Mouse (Mus musculus) lung, embryonic 14.5 days (tissue): Measurements from ENCODE around the gene Tmem132b. TPM values are rescaled to one million over a fixed set of nuclear protein-coding genes. Genes with fewer than 3 reads are reported as not detected.
"Not testable (repeated sequence)": the region's sequence is repeated elsewhere in the genome, so short reads cannot be mapped to it uniquely, and the experiment has no call there.

Experiments used
- ATAC-seq: fragments of 200-750 bp; cut with Nextera tagmentation; 2 replicates; pipeline ENCODE4 v1.8.0; 2017; ENCODE audit warnings: mild to moderate bottlenecking, moderate TSS enrichment, moderate library complexity; ENCODE audit not compliant: insufficient read depth
- DNase-seq: peaks from one replicate; pipeline ENCODE4 v3.0.0-alpha.2; 2015
- H3K27ac ChIP-seq: fragments of 300-500 bp; sonication (generic); 2 replicates; pipeline ENCODE4 v1.5.1; 2014; ENCODE audit warnings: low read depth, mild to moderate bottlenecking, moderate library complexity
- H3K27me3 ChIP-seq: fragments of 300-500 bp; sonication (generic); 2 replicates; pipeline ENCODE4 v1.6.1; 2014; ENCODE audit warnings: low read length, control low read depth; ENCODE audit not compliant: insufficient read depth
- H3K36me3 ChIP-seq: fragments of 300-500 bp; sonication (generic); 2 replicates; pipeline ENCODE4 v1.6.1; 2014; ENCODE audit warnings: control low read depth; ENCODE audit not compliant: insufficient read depth
- H3K4me1 ChIP-seq: fragments of 300-500 bp; sonication (generic); 2 replicates; pipeline ENCODE4 v1.6.1; 2014; ENCODE audit warnings: antibody characterized with exemption, control low read depth; ENCODE audit not compliant: insufficient read depth
- H3K4me2 ChIP-seq: fragments of 300-500 bp; sonication (generic); 2 replicates; pipeline ENCODE4 v1.6.1; 2014; ENCODE audit warnings: mild to moderate bottlenecking
- H3K4me3 ChIP-seq: fragments of 300-500 bp; sonication (generic); 2 replicates; pipeline ENCODE4 v1.5.1; 2014; ENCODE audit warnings: low read depth, low read length
- H3K9ac ChIP-seq: fragments of 300-500 bp; sonication (generic); 2 replicates; pipeline ENCODE4 v1.6.1; 2014
- H3K9me3 ChIP-seq: fragments of 300-500 bp; sonication (generic); 2 replicates; pipeline ENCODE4 v1.6.1; 2016; ENCODE audit warnings: low read depth, low read length, control low read depth
- CTCF ChIP-seq: IDR thresholded peaks from 2 replicates; pipeline ENCODE4 v1.5.1; 2016; ENCODE audit warnings: antibody characterized with exemption, low read depth
- WGBS: fragments of 180-500 bp; shearing (Covaris S2); extraction: QIAGEN DNeasy Blood & Tissue Kit; methylation state at CpG from one replicate; pipeline ENCODE4 v1.1.7; 2014; 5-methylcytosine and 5-hydroxymethylcytosine counted together
- polyA plus RNA-seq: library from polyadenylated mRNA; unstranded; fragments of >200 nt; fragmentation: Nextera tagmentation; extraction: Ambion mirVana; gene quantifications from 2 replicates; pipeline ENCODE4 v1.2.1, GENCODE M21; 2014

Tmem132b gene
- polyA plus RNA-seq, 1 experiment from 2014 or later: not detected

DNA sequence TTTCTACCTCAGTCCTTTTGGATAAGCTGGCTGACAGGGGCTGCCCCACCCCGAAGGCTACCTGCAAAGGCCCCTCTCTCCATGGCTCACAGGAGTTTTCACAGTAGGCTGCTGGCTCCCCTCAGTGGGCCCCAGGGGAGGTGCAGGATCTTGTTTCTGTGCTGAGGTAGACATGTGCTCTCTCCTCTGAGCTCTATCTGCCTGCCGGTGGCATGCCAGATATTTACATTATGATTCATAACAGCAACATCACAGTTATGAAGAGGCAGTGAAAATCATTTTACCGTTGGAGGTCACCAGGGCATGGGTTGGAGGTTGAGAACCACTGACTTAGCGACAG is 43.5 kb upstream of the Tmem132b start:
- Histone ChIP-seq H3K4me3 (no peak overlapping the region), H3K27ac (no peak overlapping the region), H3K9ac (no peak overlapping the region), H3K9me3 (no peaks in the 10 kb centered on the region), H3K36me3 (peaks cover 34% of the 10 kb centered on the region; the same call in 1 of the 2 replicates), H3K27me3 (no peaks in the 10 kb centered on the region), H3K4me2 (no peak overlapping the region), H3K4me1 (no peaks in the 10 kb centered on the region)
- no peak for TF ChIP-seq CTCF
- 49% methylated on average over 4 of the region's 4 CpGs for WGBS
- ATAC-seq (no peak), DNase-seq (no peak)

GRCm38 (mm10) chr5:125488953-125489352 is 42.6 kb upstream of the Tmem132b start:
- peaks cover 26% of the 10 kb centered on the region; the same call in 1 of the 2 replicates for H3K36me3 ChIP-seq
- not testable (repeated sequence) for ATAC-seq, H3K4me1 ChIP-seq

GRCm38 (mm10) chr5:125491107-125491506 is 40.5 kb upstream of the Tmem132b start:
- Histone ChIP-seq H3K9ac (no peak overlapping the region), H3K4me1 (no peaks in the 10 kb centered on the region), H3K4me2 (no peak overlapping the region), H3K27me3 (no peaks in the 10 kb centered on the region), H3K9me3 (no peaks in the 10 kb centered on the region), H3K36me3 (peaks cover 33% of the 10 kb centered on the region; the same call in 1 of the 2 replicates), H3K4me3 (no peak overlapping the region), H3K27ac (no peak overlapping the region)
- ATAC-seq (no peak), DNase-seq (no peak)
- WGBS: 89% methylated on average over 10 of the region's 10 CpGs
- no peak for TF ChIP-seq CTCF

More at GRCm38 (mm10) chr5:125488953-125489352, 42.6 kb upstream of the Tmem132b start:
- H3K4me2 ChIP-seq, H3K27ac ChIP-seq, H3K27me3 ChIP-seq, H3K9ac ChIP-seq, H3K9me3 ChIP-seq, H3K4me3 ChIP-seq, DNase-seq: not testable (repeated sequence)
- WGBS: 86% methylated on average over 5 of the region's 5 CpGs

GRCm38 (mm10) chr5:125492379-125493092 is 39.0 kb upstream of the Tmem132b start:
- no peak overlapping the region for H3K27ac ChIP-seq
- ATAC-seq: no peak
- no peaks in the 10 kb centered on the region for H3K9me3 ChIP-seq

GRCm38 (mm10) chr5:125493093-125493423 is 38.5 kb upstream of the Tmem132b start:
- 71% methylated on average over 5 of the region's 5 CpGs for WGBS
- no peak overlapping the region for H3K9ac ChIP-seq
- ATAC-seq (no peak), DNase-seq (no peak)
- H3K27me3 ChIP-seq: no peaks in the 10 kb centered on the region
- peaks cover 30% of the 10 kb centered on the region; the same call in 1 of the 2 replicates for H3K36me3 ChIP-seq
- H3K9me3 ChIP-seq: no peaks in the 10 kb centered on the region
- H3K27ac ChIP-seq: no peak overlapping the region
- no peaks in the 10 kb centered on the region for H3K4me1 ChIP-seq
- no peak for TF ChIP-seq CTCF
- no peak overlapping the region for H3K4me2 ChIP-seq
- no peak overlapping the region for H3K4me3 ChIP-seq

More at GRCm38 (mm10) chr5:125492379-125493092, 39.0 kb upstream of the Tmem132b start:
- no peak for DNase-seq
- peaks cover 33% of the 10 kb centered on the region; the same call in 1 of the 2 replicates for H3K36me3 ChIP-seq
- H3K9ac ChIP-seq: no peak overlapping the region
- no peak overlapping the region for H3K4me3 ChIP-seq
- H3K4me2 ChIP-seq: no peak overlapping the region
- no peaks in the 10 kb centered on the region for H3K27me3 ChIP-seq
- WGBS: 69% methylated on average over 17 of the region's 17 CpGs
- no peaks in the 10 kb centered on the region for H3K4me1 ChIP-seq
- no peak for TF ChIP-seq CTCF

GRCm38 (mm10) chr5:125495655-125496054 is 35.9 kb upstream of the Tmem132b start:
- no peak for DNase-seq
- WGBS: 85% methylated on average over 10 of the region's 10 CpGs

DNA sequence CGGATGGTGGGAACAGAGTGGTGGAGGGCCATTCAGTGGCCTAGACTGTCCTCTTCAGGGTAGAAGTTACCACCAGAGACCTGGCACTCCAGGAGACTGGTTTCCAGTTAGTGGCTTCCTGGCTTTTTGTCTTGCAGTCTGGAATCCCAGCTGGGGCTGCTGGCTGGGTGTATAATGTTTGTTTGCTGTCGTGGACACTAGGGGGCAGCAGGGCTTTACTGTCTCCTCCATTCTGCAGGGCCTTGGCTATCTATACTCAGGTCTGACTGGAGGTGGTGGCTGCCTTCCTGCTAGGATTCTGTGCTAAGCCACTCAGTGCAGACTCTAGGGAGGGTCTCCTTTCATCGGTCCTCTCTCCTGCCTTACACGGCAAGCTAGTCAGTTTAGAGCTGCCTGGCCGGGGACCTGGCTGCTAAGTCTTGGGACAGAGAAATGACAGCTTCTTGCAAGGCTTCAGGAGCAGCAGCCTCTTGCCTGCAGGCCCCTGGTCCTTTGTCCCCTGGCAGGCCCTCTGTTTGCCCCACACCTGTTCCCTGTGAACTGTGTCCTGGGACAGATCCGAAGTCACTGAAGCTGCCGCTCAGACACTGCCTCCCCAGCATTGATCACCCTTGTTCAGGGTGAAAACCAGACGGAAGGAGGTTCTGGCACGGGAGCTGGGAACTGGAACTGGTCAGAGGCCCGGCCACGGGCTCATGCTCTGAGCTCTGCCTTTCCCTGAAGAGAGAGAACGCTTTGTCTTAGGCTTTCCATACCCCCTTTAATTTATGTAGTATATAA is 33.6 kb upstream of the Tmem132b start:
- no peak overlapping the region for H3K4me2 ChIP-seq
- peak; percentile 69 for TF ChIP-seq CTCF
- peak; percentile 75 for DNase-seq

More at GRCm38 (mm10) chr5:125495655-125496054, 35.9 kb upstream of the Tmem132b start:
- Histone ChIP-seq H3K9me3 (no peaks in the 10 kb centered on the region), H3K36me3 (peaks cover 18% of the 10 kb centered on the region; the same call in 1 of the 2 replicates), H3K4me2 (no peak overlapping the region), H3K9ac (no peak overlapping the region), H3K27me3 (no peaks in the 10 kb centered on the region), H3K4me1 (no peaks in the 10 kb centered on the region), H3K4me3 (no peak overlapping the region), H3K27ac (no peak overlapping the region)
- ATAC-seq: no peak
- no peak for TF ChIP-seq CTCF

More for the DNA sequence above, 33.6 kb upstream of the Tmem132b start:
- Histone ChIP-seq H3K36me3 (peaks cover 17% of the 10 kb centered on the region; the same call in 1 of the 2 replicates), H3K27ac (no peak overlapping the region), H3K27me3 (no peaks in the 10 kb centered on the region), H3K9ac (no peak overlapping the region), H3K4me1 (no peaks in the 10 kb centered on the region), H3K4me3 (no peak overlapping the region), H3K9me3 (no peaks in the 10 kb centered on the region)
- peak; percentile 35; the same call in 1 of the 2 replicates for ATAC-seq
- 69% methylated on average over 12 of the region's 12 CpGs for WGBS
